Mouse (Mus musculus): ENCODE measurements around the gene Sema3f.

DNA sequence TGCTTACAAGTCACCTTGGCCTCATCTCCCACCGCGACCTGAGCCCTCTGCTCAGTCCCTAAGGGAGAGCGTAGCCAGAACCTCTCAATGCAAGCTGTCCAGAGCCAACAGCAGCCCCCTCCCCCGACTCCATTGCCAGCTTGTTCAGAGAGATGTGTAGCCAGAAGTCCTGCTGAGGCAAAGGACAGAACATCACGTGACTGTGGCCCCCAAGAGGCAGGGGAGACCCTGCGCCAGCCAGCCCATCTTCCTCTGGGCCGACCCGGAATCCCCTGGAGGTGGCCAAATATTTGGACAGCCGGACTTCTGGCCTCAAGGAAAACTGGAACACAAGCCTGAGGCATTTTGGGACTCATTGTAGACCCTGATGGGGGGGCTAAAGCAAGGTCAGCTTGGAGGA is 46.8 kb downstream of the Sema3f start:
- no peak for TF ChIP-seq POLR2A (IDR thresholded peaks at IDR 0.05; ENCODE audit: borderline replicate concordance, insufficient read depth, low read length)
- TF ChIP-seq CTCF (IDR thresholded peaks at IDR 0.05; ENCODE audit: borderline replicate concordance, insufficient read depth, low read depth, low read length) = no peak
